Mouse (Mus musculus): ENCODE measurements around the gene Ankzf1. TPM values are rescaled to one million over a fixed set of nuclear protein-coding genes. Genes with fewer than 3 reads are reported as not detected.

Ankzf1 gene
- total RNA-seq, 2 experiments from 2014 or later: 21.9 to 27.8 TPM

GRCm38 (mm10) chr1:75247071-75247930, 55.4 kb downstream of the Ankzf1 start:
- DNase-seq (ENCODE audit: low spot score in 2 of 2): no peak
- intact Hi-C loops (cut with DNase I): no loop called here

GRCm38 (mm10) chr1:75248041-75248772, 56.3 kb downstream of the Ankzf1 start:
- DNase-seq (ENCODE audit: low spot score in 2 of 2): peak in 1 of 2 experiments; percentile 58

More at GRCm38 (mm10) chr1:75248041-75248772, 56.3 kb downstream of the Ankzf1 start:
- intact Hi-C loops (cut with DNase I): no loop called here

Small RNA genes within 50 kb of the gene (microRNA-seq; reads per million reads assigned to microRNA genes)
- 0 reads per million in 2 experiments for gene Gm27943

Other genes starting within 250 kb of the Ankzf1 start
- under 1 TPM; 0.21 to 0.41 TPM for gene Ihh, start 240.5 kb upstream of the Ankzf1 start, total RNA-seq (2021)
- gene Nhej1, start 67.0 kb upstream of the Ankzf1 start, total RNA-seq (2021): 1 to 10 TPM; 2.7 to 3.0 TPM
- 1 to 10 TPM; 1.3 to 1.9 TPM for gene Slc23a3, start 58.3 kb upstream of the Ankzf1 start, total RNA-seq (2021)
- gene Cnppd1, start 49.4 kb upstream of the Ankzf1 start, total RNA-seq (2021): 10 to 100 TPM; 32.6 to 34.0 TPM
- gene Retreg2, start 49.4 kb upstream of the Ankzf1 start, total RNA-seq (2021): 100 to 1,000 TPM; 190 to 200 TPM
- gene Zfand2b, start 23.5 kb upstream of the Ankzf1 start, total RNA-seq (2021): 10 to 100 TPM; 23.6 to 24.1 TPM
- gene Abcb6, start 11.8 kb upstream of the Ankzf1 start, total RNA-seq (2021): 10 to 100 TPM; 22.5 to 24.8 TPM
- 100 to 1,000 TPM; 134 to 137 TPM for gene Atg9a, start within 50 bp of the Ankzf1 start, total RNA-seq (2021)
- 10 to 100 TPM; 14.3 to 15.4 TPM for gene Glb1l, start 18.7 kb downstream of the Ankzf1 start, total RNA-seq (2021)
- gene Stk16, start 18.7 kb downstream of the Ankzf1 start, total RNA-seq (2021): 10 to 100 TPM; 92.2 to 94.4 TPM
- gene Tuba4a, start 27.7 kb downstream of the Ankzf1 start, total RNA-seq (2021): 100 to 1,000 TPM; 682 to 699 TPM
- gene A630095N17Rik, start 40.0 kb downstream of the Ankzf1 start, total RNA-seq (2021): not detected
- gene Dnajb2, start 44.3 kb downstream of the Ankzf1 start, total RNA-seq (2021): 10 to 100 TPM; 86.2 to 91.0 TPM
- gene Ptprn, start 72.4 kb downstream of the Ankzf1 start, total RNA-seq (2021): 100 to 1,000 TPM; 491 to 494 TPM
- 100 to 1,000 TPM; 115 to 126 TPM for gene Resp18, start 86.3 kb downstream of the Ankzf1 start, total RNA-seq (2021)
- 10 to 100 TPM; 48.9 to 52.5 TPM for gene Dnpep, start 125.8 kb downstream of the Ankzf1 start, total RNA-seq (2021)
- 1 to 10 TPM in 1 of 2 experiments, under 1 TPM in 1; 0.99 to 1.1 TPM for gene Des, start 168.2 kb downstream of the Ankzf1 start, total RNA-seq (2021)
- 100 to 1,000 TPM; 192 to 208 TPM for gene Speg, start 183.1 kb downstream of the Ankzf1 start, total RNA-seq (2021)
- gene Gmppa, start 243.8 kb downstream of the Ankzf1 start, total RNA-seq (2021): 10 to 100 TPM; 58.8 to 61.0 TPM

Measured in left cerebral cortex, postnatal 25 days (tissue).